Mouse (Mus musculus): ENCODE measurements around the gene Dcaf11. TPM values are rescaled to one million over a fixed set of nuclear protein-coding genes. Genes with fewer than 3 reads are reported as not detected.

Gene Dcaf11
- 10 to 100 TPM; 69.5 to 86.4 TPM for total RNA-seq (2023)

DNA sequence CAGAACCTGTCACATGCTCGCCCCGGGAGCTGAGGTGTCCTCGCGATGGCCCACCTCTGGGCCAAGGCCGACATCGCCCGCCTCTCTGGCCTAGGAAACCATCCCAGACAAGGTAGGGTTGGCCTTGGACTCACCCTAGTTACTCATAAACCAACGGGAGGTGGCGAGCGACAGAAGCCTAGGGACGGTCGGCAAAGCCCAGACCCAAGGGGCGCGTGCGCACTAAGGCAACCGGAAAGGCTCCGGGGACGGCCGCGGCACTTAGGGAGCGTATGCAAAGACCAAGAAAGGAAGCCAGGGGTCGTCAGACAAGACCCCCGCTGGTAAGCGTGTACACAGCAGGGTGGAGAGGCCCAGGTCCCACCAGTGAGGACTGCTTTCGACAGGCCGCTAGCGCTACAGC is at the start of gene Dcaf11:
Gene Dcaf11 (plus strand): TSS at position 208 of the 403 bp plus-strand sequence.

DNA sequence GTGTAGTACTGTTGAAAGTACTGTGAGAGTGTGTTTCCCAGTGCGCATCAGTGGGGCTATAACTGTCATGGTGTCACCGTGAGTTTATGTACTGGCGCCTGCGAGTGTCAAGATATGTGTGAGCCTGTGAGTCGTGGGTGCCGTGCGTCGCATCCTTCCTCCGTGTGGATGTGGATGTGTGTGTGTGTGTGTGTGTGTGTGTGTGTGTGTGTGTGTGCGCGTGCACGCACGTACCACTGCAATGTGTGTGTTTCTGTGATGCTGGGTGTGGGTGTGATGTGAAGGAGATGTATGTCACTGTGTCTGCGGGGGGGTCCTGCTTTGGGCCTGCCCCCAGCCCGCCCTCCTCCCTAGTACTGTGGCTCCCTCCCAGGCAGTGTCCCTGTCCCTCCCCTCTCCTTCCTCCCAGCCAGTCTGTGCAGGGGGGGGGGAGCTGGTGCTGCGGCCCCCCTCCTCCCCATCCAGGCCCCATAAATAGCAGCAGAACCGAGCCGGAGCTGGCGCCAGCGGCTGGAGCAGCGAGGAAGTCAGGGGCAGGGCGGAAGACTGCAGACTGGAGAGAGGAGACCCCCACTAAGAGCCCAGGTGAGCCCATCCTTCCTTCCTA is 49.6 kb upstream of the Dcaf11 start, which contains the start of gene Cpne6:
Gene Cpne6 (plus strand): TSS at position 321 of the 607 bp plus-strand sequence.

DNA sequence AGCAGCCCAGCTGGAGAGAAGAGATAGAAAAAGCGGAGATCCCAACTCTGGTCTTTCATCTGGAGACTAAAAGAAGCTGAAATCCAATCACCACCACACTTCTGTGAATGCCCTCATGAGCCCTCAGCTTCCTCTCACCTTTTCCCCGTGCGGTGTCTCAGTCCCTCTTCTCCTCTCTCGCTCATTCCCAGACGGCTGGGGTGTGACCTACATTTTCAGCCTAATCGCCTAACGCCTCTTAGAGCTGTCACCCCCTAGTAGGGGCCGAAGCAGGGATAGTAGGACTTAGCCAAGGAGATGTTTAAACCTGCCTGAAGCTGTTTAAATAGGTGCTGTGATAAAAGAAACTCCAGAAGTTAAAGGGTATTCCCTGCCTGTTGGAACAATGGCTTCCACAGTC is 35.0 kb upstream of the Dcaf11 start, which contains the start of gene Nrl:
Gene Nrl (minus strand): TSS at position 197 of the 400 bp plus-strand sequence.

DNA sequence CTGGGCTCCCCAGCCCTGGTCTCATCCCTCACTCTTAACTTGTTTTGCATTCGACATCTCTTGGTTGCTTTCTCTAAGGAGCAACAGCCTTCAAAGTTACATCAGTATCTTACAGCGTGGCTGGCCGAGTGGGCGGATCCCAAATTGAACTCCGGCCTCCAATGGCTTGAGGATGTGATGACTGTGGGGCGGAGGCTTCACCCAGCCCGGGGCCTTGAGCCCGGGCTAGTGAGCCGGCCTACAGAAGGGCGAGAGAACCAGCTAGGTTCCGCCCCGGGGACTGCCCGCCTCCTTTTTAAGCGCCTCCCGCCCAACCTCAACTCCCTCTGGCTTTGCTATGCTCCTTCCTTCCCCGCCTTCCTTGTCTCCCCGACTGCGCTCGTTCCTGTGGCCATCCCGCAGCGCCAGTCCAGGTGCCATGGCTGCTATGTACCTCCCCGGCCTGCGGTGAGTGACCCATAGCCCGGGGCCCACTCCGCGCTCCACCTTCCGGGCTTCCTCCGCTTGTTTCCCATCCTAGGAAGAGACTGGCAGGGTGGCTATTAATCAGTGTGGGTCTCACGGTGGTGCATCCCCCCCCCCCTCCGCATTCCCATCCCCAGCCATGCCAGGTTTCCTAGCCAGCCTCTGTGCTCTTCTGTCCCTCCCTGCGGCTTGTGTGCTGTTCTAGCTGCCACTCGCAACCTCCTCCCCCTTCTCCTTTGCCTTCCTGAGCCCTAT is 19.6 kb upstream of the Dcaf11 start, which contains the start of gene Pck2:
Gene Pck2 (plus strand): TSS at position 200 of the 720 bp plus-strand sequence.

DNA sequence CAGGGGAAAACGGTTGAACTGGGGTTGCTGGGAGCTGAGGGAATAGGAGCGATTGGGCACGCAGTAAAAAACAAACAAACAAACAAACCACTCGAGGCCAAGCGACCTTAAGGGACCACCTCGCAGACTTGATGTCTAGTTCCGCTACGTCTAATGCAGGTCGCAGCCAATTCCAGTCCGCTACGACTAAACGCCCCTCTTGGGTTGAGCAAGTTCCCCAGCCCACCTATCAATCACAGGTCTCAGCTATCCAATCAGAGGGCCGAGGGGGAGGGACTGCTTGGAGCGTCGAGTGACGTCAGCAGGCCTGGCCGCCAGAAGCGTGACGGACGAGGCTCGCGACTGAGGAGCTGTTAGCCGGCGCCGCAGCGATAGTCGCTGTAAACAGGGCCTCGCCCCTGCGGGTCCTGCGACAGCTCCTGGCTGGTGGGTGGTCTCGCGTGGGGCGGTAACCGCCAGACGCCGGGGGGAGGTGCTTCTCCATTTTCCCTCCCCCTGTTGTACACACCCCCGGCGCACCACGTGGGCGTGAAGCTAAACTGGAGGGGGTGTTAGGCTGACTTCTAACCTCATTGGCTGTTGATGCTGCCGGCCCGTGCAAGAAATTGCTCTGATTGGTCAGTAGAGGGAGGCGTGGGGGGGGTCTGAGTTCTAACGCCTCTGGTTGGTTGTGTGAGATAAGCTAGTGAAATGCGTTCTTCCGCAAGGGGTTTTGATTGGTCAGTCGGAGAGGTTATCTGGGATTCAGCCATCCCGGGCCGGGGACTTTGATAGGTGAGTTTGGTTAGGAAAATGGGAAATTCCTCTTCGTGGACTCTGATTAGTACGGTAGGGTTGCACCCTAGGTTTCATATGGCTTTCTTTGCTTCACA is 632 bp downstream of the Dcaf11 start, which contains the start of gene A730061H03Rik:
Gene A730061H03Rik (minus strand): TSS at position 205 of the 872 bp plus-strand sequence.

DNA sequence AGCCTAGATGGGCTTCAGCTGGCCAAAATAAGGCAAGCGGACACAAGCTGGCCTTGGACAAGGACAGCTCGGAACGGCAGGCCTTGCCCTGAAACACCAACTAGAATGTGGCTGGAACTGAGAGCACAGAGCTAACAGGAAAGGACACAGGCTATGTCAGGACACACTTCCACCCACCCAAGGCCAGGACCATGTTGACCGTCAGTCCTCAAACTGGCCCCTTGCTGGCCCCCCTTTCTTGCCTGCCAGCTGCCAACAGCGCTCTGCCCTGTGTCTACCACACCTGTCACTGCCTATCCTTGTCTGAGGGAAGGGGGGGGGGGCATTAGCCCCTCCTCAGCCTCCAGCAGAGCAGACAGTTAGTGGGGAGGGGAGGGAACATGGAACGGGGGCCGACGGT is 15.5 kb downstream of the Dcaf11 start, which contains the start of gene Fitm1:
Gene Fitm1 (plus strand): TSS at position 316 of the 400 bp plus-strand sequence.

DNA sequence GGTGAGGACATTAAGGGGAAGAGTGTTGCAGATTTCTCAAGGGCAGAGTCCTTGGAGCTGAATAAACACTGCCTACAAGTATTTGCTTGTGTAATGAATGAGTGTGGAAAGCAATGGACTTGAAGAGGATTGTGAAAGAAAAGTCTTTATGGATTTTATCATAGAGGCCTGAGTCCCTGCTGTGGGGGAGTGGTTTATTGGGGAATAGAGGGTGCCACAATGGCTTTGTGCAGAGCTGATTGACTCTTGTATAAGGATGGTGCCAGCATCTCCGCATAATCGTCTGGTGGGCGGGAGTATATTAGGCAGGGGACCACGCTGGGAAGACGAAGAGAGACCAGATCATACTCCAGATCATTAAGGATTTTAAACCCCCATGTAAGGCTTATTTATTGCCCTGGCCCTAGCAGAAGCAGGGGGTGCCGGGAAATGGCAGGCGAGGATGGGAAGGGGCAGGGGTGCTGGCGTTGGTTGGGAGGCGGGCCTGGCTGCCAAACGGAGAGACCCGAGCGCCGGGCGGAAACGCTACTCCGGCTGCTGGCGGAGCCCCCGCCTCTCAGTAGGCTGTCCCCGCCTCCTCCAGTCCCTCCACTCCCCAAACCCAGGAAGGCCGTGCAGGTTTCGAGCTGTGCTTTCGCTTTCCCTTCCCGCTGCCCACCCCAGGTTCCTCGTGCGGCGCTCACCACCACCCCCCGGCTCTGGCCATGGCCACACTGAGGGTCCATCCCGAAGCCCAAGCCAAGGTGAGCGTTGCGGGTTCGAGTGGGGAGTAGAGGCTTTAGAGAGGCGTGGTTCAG is 18.3 kb downstream of the Dcaf11 start, which contains the start of gene Psme1:
Gene Psme1 (plus strand): TSS at position 253 of the 797 bp plus-strand sequence.

DNA sequence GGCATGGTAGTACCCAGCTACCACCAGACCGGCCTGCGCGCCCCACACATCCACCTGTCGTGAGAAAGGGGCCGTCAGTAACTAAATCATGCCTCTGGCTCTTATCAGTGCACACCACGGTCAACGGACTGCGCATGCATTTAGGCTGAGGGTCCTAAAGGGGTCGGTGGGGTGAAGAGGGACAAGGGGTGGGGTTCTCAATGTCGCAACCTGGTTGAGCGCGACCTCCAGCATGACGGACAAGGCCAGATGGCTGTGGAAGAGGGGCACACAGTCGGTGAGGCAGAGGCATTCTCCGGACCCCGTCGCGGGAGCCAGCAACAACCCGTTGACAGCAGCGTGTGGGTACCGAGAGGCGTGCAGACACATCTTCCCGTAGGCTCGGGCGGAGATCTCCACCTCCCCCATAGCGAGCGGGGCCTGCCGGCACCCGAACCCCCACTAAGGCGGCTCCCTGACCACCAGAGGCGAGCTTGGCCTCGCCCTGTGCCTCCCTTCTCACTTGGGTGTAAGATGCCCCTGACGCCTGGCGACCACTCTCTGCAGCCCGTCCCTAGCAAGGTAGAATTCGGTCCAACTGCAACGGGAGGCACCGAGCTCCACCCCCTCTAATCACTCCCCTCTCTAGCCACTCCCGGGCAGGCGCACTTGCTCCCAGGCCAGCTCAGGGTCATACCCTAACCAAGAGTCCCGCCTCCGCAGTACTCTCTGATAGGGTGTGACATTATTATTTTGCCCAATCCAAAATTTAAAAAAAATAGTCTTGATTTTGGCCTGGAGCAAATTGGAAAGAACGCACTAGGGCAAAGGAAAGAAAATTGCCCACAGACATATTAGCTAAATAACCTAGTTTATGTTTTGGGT is 25.1 kb downstream of the Dcaf11 start, which contains the start of gene Emc9:
Gene Emc9 (minus strand): TSS at position 601 of the 864 bp plus-strand sequence.

DNA sequence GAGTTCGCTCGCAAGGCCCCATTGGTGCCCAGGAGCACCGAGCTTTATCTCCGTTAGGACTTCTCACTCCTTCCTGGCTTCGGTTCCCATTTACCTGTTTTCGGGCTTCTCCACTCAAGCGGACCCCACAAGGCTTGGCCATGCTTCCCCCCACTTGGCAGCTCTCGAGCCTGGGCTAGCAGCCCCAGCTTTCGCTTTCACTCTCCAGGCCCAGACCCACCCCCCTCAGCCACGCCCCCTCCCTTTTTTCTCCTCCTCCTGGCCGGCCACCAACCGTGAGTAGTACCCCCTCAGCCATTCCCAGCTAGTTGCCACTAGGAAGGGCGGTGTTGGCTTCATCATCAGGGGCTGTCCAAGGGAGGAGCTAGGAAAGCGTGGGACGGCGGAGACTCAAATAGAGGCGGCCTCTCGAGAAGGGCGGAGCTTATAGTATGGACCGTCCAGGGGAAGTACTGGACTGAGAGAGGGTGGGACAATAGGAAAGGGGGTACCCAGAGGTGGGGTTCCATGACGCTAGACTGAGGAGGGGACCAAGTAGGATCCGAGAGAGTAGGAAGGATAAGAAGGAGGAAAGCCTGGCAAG is 31.0 kb downstream of the Dcaf11 start, which contains the start of gene Psme2:
Gene Psme2 (minus strand): TSS at position 366 of the 583 bp plus-strand sequence.

DNA sequence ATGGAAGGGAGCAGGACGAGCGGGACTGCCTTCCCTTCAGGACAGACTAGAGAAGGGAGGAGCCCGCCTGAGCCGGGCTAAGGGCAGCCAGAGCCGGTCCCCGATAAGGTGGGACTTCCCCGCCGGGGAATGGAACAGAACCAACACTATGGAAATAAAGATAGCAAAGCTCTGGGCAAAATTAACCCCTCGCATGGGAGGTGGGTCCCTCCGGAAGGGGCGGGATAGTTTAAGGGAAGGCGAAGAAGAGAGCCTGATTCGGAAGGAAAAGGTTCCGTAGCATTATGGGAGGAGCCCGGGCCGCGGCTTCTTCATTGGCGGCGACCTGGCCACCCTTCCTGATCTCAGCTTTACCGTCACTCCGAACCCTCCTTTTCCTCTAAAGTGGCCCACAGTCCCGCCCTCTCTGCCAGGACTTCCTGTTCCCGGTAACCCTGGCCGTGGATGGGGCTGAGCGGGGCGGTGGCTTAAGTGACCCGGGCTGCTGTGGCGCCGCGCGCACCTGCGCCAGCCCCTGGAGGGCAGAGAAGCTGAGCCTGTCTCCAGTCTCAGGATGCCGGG is 31.6 kb downstream of the Dcaf11 start, which contains the start of gene Rnf31:
Gene Rnf31 (plus strand): TSS at position 378 of the 561 bp plus-strand sequence.

DNA sequence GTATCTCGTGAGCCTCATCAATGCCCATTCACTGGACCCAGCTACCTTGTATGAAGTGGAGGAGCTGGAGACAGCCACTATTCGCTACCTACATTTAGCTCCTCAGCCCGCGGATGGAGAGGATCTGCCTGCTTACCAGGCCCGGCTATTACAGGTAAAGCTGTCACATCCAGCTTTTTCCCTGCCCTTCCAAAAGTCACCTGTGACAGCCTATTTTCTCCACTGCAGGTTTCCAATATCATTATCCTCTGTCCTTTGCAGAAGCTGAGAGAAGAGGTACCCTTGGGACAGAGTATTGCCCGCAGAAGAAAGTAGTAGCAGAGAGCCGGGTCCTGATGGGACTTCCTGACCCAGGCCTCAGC is 43.4 kb downstream of the Dcaf11 start, which contains the start of gene Irf9:
Gene Irf9 (plus strand): TSS at position 301 of the 362 bp plus-strand sequence.

DNA sequence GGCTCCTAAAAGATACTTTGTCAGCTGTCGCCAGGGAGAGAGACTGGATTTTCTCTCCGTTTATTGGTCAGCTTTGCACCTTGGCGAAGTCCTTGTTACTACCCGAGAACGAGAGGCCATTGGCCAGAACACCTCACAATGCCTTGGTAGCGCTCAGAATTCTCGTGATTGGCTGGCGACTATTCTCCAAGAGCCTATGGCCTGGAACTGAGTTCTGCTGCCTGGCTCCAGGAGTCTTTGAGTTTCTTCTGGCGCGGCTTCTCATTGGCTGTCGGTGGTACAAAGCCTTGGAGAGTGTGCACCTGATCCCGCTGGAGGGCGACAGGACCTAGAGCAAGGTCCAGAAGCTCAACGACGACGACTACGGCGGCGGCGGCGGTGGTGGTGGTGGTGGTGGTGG is 58.0 kb downstream of the Dcaf11 start, which contains the start of gene Rec8:
Gene Rec8 (plus strand): TSS at position 216 of the 400 bp plus-strand sequence.

Other genes with a start within 250 kb of the Dcaf11 start
- 10 to 100 TPM; 31.1 to 38.8 TPM for gene Dhrs4, start 81.2 kb upstream of the Dcaf11 start, total RNA-seq (2023)
- under 1 TPM; 0.26 to 0.58 TPM for gene Carmil3, start 69.4 kb upstream of the Dcaf11 start, total RNA-seq (2023)
- gene Cpne6, start 49.6 kb upstream of the Dcaf11 start, total RNA-seq (2023), result not detected
- not detected for gene Nrl, start 35.0 kb upstream of the Dcaf11 start, total RNA-seq (2023)
- 10 to 100 TPM; 25.6 to 25.8 TPM for gene Pck2, start 19.7 kb upstream of the Dcaf11 start, total RNA-seq (2023)
- 1 to 10 TPM; 5.8 to 7.1 TPM for gene A730061H03Rik, start 400 bp downstream of the Dcaf11 start, total RNA-seq (2023)
- not detected for gene Fitm1, start 15.6 kb downstream of the Dcaf11 start, total RNA-seq (2023)
- 100 to 1,000 TPM; 242 to 257 TPM for gene Psme1, start 18.1 kb downstream of the Dcaf11 start, total RNA-seq (2023)
- gene Emc9, start 25.3 kb downstream of the Dcaf11 start, total RNA-seq (2023), result 10 to 100 TPM in 1 of 2 experiments, 1 to 10 TPM in 1; 7.3 to 11.2 TPM
- 100 to 1,000 TPM; 340 to 355 TPM for gene Psme2, start 31.1 kb downstream of the Dcaf11 start, total RNA-seq (2023)
- 10 to 100 TPM; 72.7 to 87.7 TPM for gene Rnf31, start 31.7 kb downstream of the Dcaf11 start, total RNA-seq (2023)
- 100 to 1,000 TPM; 103 to 113 TPM for gene Irf9, start 43.6 kb downstream of the Dcaf11 start, total RNA-seq (2023)
- not detected for gene Rec8, start 58.0 kb downstream of the Dcaf11 start, total RNA-seq (2023)
- gene Ipo4, start 76.0 kb downstream of the Dcaf11 start, total RNA-seq (2023), result 10 to 100 TPM; 27.8 to 33.7 TPM
- gene Gm49378, start 77.9 kb downstream of the Dcaf11 start, total RNA-seq (2023), result 1 to 10 TPM; 2.0 to 3.1 TPM
- gene Tm9sf1, start 83.8 kb downstream of the Dcaf11 start, total RNA-seq (2023), result 10 to 100 TPM; 43.7 to 44.6 TPM
- 1 to 10 TPM; 2.0 to 2.1 TPM for gene Tssk4, start 90.2 kb downstream of the Dcaf11 start, total RNA-seq (2023)
- gene Mdp1, start 100.5 kb downstream of the Dcaf11 start, total RNA-seq (2023), result 10 to 100 TPM; 32.1 to 40.0 TPM
- 10 to 100 TPM; 26.1 to 29.0 TPM for gene Gmpr2, start 111.9 kb downstream of the Dcaf11 start, total RNA-seq (2023)
- 100 to 1,000 TPM; 227 to 260 TPM for gene Nedd8, start 112.1 kb downstream of the Dcaf11 start, total RNA-seq (2023)
- gene Tinf2, start 121.8 kb downstream of the Dcaf11 start, total RNA-seq (2023), result 10 to 100 TPM; 64.2 to 64.6 TPM
- gene Tgm1, start 153.9 kb downstream of the Dcaf11 start, total RNA-seq (2023), result 10 to 100 TPM; 12.0 to 21.3 TPM
- 10 to 100 TPM; 45.5 to 46.2 TPM for gene Rabggta, start 162.3 kb downstream of the Dcaf11 start, total RNA-seq (2023)
- 10 to 100 TPM; 61.5 to 82.7 TPM for gene Dhrs1, start 185.7 kb downstream of the Dcaf11 start, total RNA-seq (2023)
- gene Nop9, start 185.7 kb downstream of the Dcaf11 start, total RNA-seq (2023), result 10 to 100 TPM; 19.2 to 28.9 TPM
- under 1 TPM in 1 of 2 experiments, not detected in 1; 0.42 TPM for gene Cideb, start 198.5 kb downstream of the Dcaf11 start, total RNA-seq (2023)
- under 1 TPM; 0.46 to 0.63 TPM for gene Ltb4r2, start 201.4 kb downstream of the Dcaf11 start, total RNA-seq (2023)
- 10 to 100 TPM; 57.1 to 61.8 TPM for gene Ltb4r1, start 206.0 kb downstream of the Dcaf11 start, total RNA-seq (2023)
- 1 to 10 TPM; 5.0 to 7.3 TPM for gene Adcy4, start 224.1 kb downstream of the Dcaf11 start, total RNA-seq (2023)
- 100 to 1,000 TPM; 113 to 122 TPM for gene Ripk3, start 228.9 kb downstream of the Dcaf11 start, total RNA-seq (2023)